Mouse (Mus musculus) T-cell, adult 2 months (primary cell): ENCODE results near the gene Shisa8.

Source experiments
- DNase-seq: peaks from one replicate; pipeline ENCODE4 v3.0.0; 2022; ENCODE audit warnings: low spot score

The Shisa8 gene

GRCm38 (mm10) chr15:82223251-82223650 is 10.6 kb upstream of the Shisa8 start:
- DNase-seq, result no peak

- DNase-seq, result no peak
Measured at GRCm38 (mm10) chr15:82221104-82221860, 8.7 kb upstream of the Shisa8 start.

- no peak for DNase-seq
Measured at GRCm38 (mm10) chr15:82220003-82220675, 7.5 kb upstream of the Shisa8 start.

- DNase-seq, result no peak
Measured at GRCm38 (mm10) chr15:82218778-82219666, 6.4 kb upstream of the Shisa8 start.

GRCm38 (mm10) chr15:82217980-82218379 is 5.4 kb upstream of the Shisa8 start:
- no peak for DNase-seq

GRCm38 (mm10) chr15:82217039-82217438 is 4.4 kb upstream of the Shisa8 start:
- no peak for DNase-seq

GRCm38 (mm10) chr15:82216142-82216827 is 3.7 kb upstream of the Shisa8 start:
- DNase-seq, result no peak

GRCm38 (mm10) chr15:82215332-82216046 is 2.9 kb upstream of the Shisa8 start:
- no peak for DNase-seq

- no peak for DNase-seq
Measured at GRCm38 (mm10) chr15:82213222-82213621, 607 bp upstream of the Shisa8 start.

GRCm38 (mm10) chr15:82211911-82212751 is 484 bp downstream of the Shisa8 start:
- DNase-seq, result peak; percentile 5

- DNase-seq, result no peak
Measured at GRCm38 (mm10) chr15:82211281-82211680, 1.3 kb downstream of the Shisa8 start.

GRCm38 (mm10) chr15:82210801-82211200 is 1.8 kb downstream of the Shisa8 start:
- no peak for DNase-seq

- no peak for DNase-seq
Measured at GRCm38 (mm10) chr15:82209295-82210050, 3.1 kb downstream of the Shisa8 start.

GRCm38 (mm10) chr15:82208307-82208706 is 4.3 kb downstream of the Shisa8 start:
- DNase-seq, result no peak

- no peak for DNase-seq
Measured at GRCm38 (mm10) chr15:82207504-82208219, 5.0 kb downstream of the Shisa8 start.

GRCm38 (mm10) chr15:82207105-82207459 is 5.5 kb downstream of the Shisa8 start:
- DNase-seq, result no peak

- no peak for DNase-seq
Measured at GRCm38 (mm10) chr15:82206365-82207104, 6.1 kb downstream of the Shisa8 start.

GRCm38 (mm10) chr15:82204680-82205371 is 7.8 kb downstream of the Shisa8 start:
- no peak for DNase-seq
